Mouse (Mus musculus) CH12.LX (cell line): ENCODE results near the gene Trabd2b. TPM values are rescaled to one million over a fixed set of nuclear protein-coding genes. Genes with fewer than 3 reads are reported as not detected.

Experiments used
- DNase-seq: peaks from one replicate; pipeline ENCODE4 v3.0.0-alpha.2; 2013; ENCODE audit errors: extremely low read depth
- H3K27ac ChIP-seq: 2 replicates; pipeline ENCODE4 v1.5.1; 2012; ENCODE audit warnings: low read depth, mild to moderate bottlenecking, control low read depth, moderate library complexity; ENCODE audit not compliant: insufficient read depth
- H3K27me3 ChIP-seq: replicated peaks from 2 replicates; pipeline ENCODE3; 2012; ENCODE audit warnings: inconsistent platforms
- H3K36me3 ChIP-seq, 2 experiments: replicated peaks in 1 of 2; 2 replicates each; pipeline versions ENCODE3 to v1.6.1; 2012; ENCODE audit warnings: inconsistent platforms in 1 of 2, low read length in 1 of 2, mild to moderate bottlenecking in 1 of 2, mixed read lengths in 1 of 2, moderate library complexity in 1 of 2; ENCODE audit not compliant: control insufficient read depth in 1 of 2, insufficient read depth in 1 of 2
- H3K4me1 ChIP-seq, 2 experiments: 2 replicates each; pipeline ENCODE4 v1.6.1; 2012; ENCODE audit warnings: inconsistent platforms in 1 of 2, moderate library complexity in 1 of 2; ENCODE audit not compliant: insufficient read depth in 2 of 2, control insufficient read depth in 1 of 2
- H3K4me2 ChIP-seq: 2 replicates; pipeline ENCODE4 v1.6.1; 2012; ENCODE audit warnings: low read depth, mild to moderate bottlenecking, control low read depth; ENCODE audit not compliant: poor library complexity, insufficient read depth, severe bottlenecking
- H3K4me3 ChIP-seq, 3 experiments: fragments of 150-350 bp in 1 of 3; sonication (generic) in 1 of 3; replicated peaks in 1 of 3; 2 replicates each; pipeline versions ENCODE3 to v1.5.1; 2011 to 2012; ENCODE audit warnings: low read depth in 2 of 3, low read length in 2 of 3, mild to moderate bottlenecking in 2 of 3, moderate library complexity in 2 of 3, control low read depth in 1 of 3, improper control_type of control experiment in 1 of 3, inconsistent platforms in 1 of 3, mixed read lengths in 1 of 3; ENCODE audit not compliant: poor library complexity in 1 of 3
- H3K79me2 ChIP-seq: replicated peaks from 2 replicates; pipeline ENCODE4 v1.6.1; 2012; ENCODE audit warnings: mild to moderate bottlenecking, moderate library complexity; ENCODE audit not compliant: control insufficient read depth, poor library complexity, insufficient read depth, severe bottlenecking; ENCODE audit errors: extremely low read depth
- H3K9ac ChIP-seq: 2 replicates; pipeline ENCODE4 v1.6.1; 2012; ENCODE audit warnings: low read depth, mild to moderate bottlenecking, control low read depth, moderate library complexity; ENCODE audit not compliant: insufficient read depth
- H3K9me3 ChIP-seq: replicated peaks from 2 replicates; pipeline ENCODE3; 2012; ENCODE audit warnings: low read length, inconsistent platforms, mixed read lengths
- BHLHE40 ChIP-seq: IDR thresholded peaks from 2 replicates; pipeline ENCODE4 v1.6.1; 2011; ENCODE audit warnings: mild to moderate bottlenecking, low read depth, low read length, improper control_type of control experiment
- CHD1 ChIP-seq: IDR thresholded peaks from 2 replicates; pipeline ENCODE4 v1.6.1; 2012; ENCODE audit warnings: low read depth, low read length, improper control_type of control experiment, inconsistent platforms
- CHD2 ChIP-seq: IDR thresholded peaks from 2 replicates; pipeline ENCODE4 v1.6.1; 2011; ENCODE audit warnings: low read length, improper control_type of control experiment
- ELF1 ChIP-seq: IDR thresholded peaks from 2 replicates; pipeline ENCODE4 v1.6.1; 2014; ENCODE audit warnings: low read depth, mild to moderate bottlenecking, inconsistent platforms, low read length, improper control_type of control experiment
- ETS1 ChIP-seq: conservative IDR thresholded peaks from 2 replicates; pipeline ENCODE4 v1.6.1; 2012; ENCODE audit warnings: low read depth, mild to moderate bottlenecking, inconsistent platforms, low read length, improper control_type of control experiment, moderate library complexity
- GABPA ChIP-seq: IDR thresholded peaks from 2 replicates; pipeline ENCODE4 v1.6.1; 2012; ENCODE audit warnings: low read depth, low read length, improper control_type of control experiment, inconsistent platforms; ENCODE audit not compliant: insufficient replicate concordance
- HCFC1 ChIP-seq: IDR thresholded peaks from 2 replicates; pipeline ENCODE4 v1.6.1; 2012; ENCODE audit warnings: low read depth, mild to moderate bottlenecking, inconsistent platforms, low read length, improper control_type of control experiment
- IRF4 ChIP-seq: IDR thresholded peaks from 2 replicates; pipeline ENCODE4 v1.6.1; 2014; ENCODE audit warnings: low read depth, mild to moderate bottlenecking, inconsistent platforms, low read length, improper control_type of control experiment
- JUN ChIP-seq: IDR thresholded peaks from 2 replicates; pipeline ENCODE4 v1.6.1; 2011; ENCODE audit warnings: low read depth, mild to moderate bottlenecking, low read length, improper control_type of control experiment, moderate library complexity; ENCODE audit not compliant: insufficient read depth
- JUND ChIP-seq: conservative IDR thresholded peaks from 2 replicates; pipeline ENCODE4 v1.6.1; 2011; ENCODE audit warnings: low read depth, low read length, improper control_type of control experiment
- MAZ ChIP-seq: IDR thresholded peaks from 2 replicates; pipeline ENCODE4 v1.6.1; 2012; ENCODE audit warnings: low read depth, mild to moderate bottlenecking, inconsistent platforms, low read length, improper control_type of control experiment, moderate library complexity
- MEF2A ChIP-seq: IDR thresholded peaks from 2 replicates; pipeline ENCODE4 v1.6.1; 2014; ENCODE audit warnings: low read depth, mild to moderate bottlenecking, inconsistent platforms, low read length, improper control_type of control experiment, borderline replicate concordance
- MYC ChIP-seq: IDR thresholded peaks from 2 replicates; pipeline ENCODE4 v1.6.1; 2011; ENCODE audit warnings: low read depth, mild to moderate bottlenecking, improper control_type of control experiment, low read length
- NELFE ChIP-seq: IDR thresholded peaks from 2 replicates; pipeline ENCODE4 v1.6.1; 2011; ENCODE audit warnings: low read depth, low read length, improper control_type of control experiment
- PAX5 ChIP-seq: IDR thresholded peaks from 2 replicates; pipeline ENCODE4 v1.6.1; 2012; ENCODE audit warnings: low read length, inconsistent platforms, mixed read lengths
- POLR2A ChIP-seq: IDR thresholded peaks from 2 replicates; pipeline ENCODE4 v1.6.1; 2011; ENCODE audit warnings: low read depth, mild to moderate bottlenecking, improper control_type of control experiment, low read length
- POLR2AphosphoS2 ChIP-seq: IDR thresholded peaks from 2 replicates; pipeline ENCODE4 v1.6.1; 2011; ENCODE audit warnings: low read depth, low read length, improper control_type of control experiment
- RCOR1 ChIP-seq: conservative IDR thresholded peaks from 2 replicates; pipeline ENCODE4 v1.6.1; 2012; ENCODE audit warnings: low read depth, mild to moderate bottlenecking, inconsistent platforms, low read length, improper control_type of control experiment
- SIN3A ChIP-seq: IDR thresholded peaks from 2 replicates; pipeline ENCODE4 v1.6.1; 2012; ENCODE audit warnings: low read length, improper control_type of control experiment, inconsistent platforms
- SMC3 ChIP-seq: IDR thresholded peaks from 2 replicates; pipeline ENCODE4 v1.6.1; 2011; ENCODE audit warnings: low read depth, low read length, improper control_type of control experiment
- TBP ChIP-seq: conservative IDR thresholded peaks from 2 replicates; pipeline ENCODE4 v1.6.1; 2011; ENCODE audit warnings: low read depth, low read length, improper control_type of control experiment
- UBTF ChIP-seq: IDR thresholded peaks from 2 replicates; pipeline ENCODE4 v1.6.1; 2012; ENCODE audit warnings: low read depth, mild to moderate bottlenecking, inconsistent platforms, low read length, improper control_type of control experiment, moderate library complexity
- USF1 ChIP-seq: IDR thresholded peaks from 2 replicates; pipeline ENCODE4 v1.6.1; 2014; ENCODE audit warnings: low read depth, mild to moderate bottlenecking, inconsistent platforms, low read length, improper control_type of control experiment
- USF2 ChIP-seq: conservative IDR thresholded peaks from 2 replicates; pipeline ENCODE4 v1.6.1; 2011; ENCODE audit warnings: low read depth, low read length, improper control_type of control experiment
- ZKSCAN1 ChIP-seq: IDR thresholded peaks from 2 replicates; pipeline ENCODE4 v1.6.1; 2012; ENCODE audit warnings: low read depth, inconsistent platforms, low read length, improper control_type of control experiment, borderline replicate concordance
- ZNF384 ChIP-seq: IDR thresholded peaks from 2 replicates; pipeline ENCODE4 v1.6.1; 2012; ENCODE audit warnings: low read depth, low read length, improper control_type of control experiment, inconsistent platforms
- dilution Hi-C: fragments of 300-500 bp; cut with MboI; formaldehyde crosslinking; loops from 2 replicates; pipeline ENCODE4 v1.14.3; 2020; ENCODE audit warnings: low sequenced_read_pairs; ENCODE audit not compliant: extremely low pct_unique_long_range_greater_than_20kb, extremely low pct_ligation_motif_present
- in situ Hi-C: fragments of 300-500 bp; cut with MboI; formaldehyde crosslinking; loops from 3 replicates; pipeline ENCODE4 v1.14.3; 2019; ENCODE audit warnings: low sequenced_read_pairs, low pct_ligation_motif_present, low pct_unique_long_range_greater_than_20kb, mixed read lengths
- polyA plus RNA-seq: library from polyadenylated mRNA; unstranded; fragments of >175 nt; gene quantifications from 2 replicates; pipeline ENCODE4 v1.2.1, GENCODE M21; 2012; ENCODE audit warnings: low read depth; ENCODE audit not compliant: insufficient read length
- total RNA-seq, 2 experiments: library from RNA; depleted of rRNA; stranded (reverse); fragments of 300-350 nt in 1 of 2; fragments of >200 nt in 1 of 2; gene quantifications; 2 replicates each; pipeline ENCODE4 v1.2.3; 2012 to 2014

The Trabd2b gene
- total and polyA plus RNA-seq, 3 experiments = not detected

- H3K9me3 ChIP-seq = no peaks in the 10 kb centered on the region
- no peak overlapping the region for H3K27ac ChIP-seq
- no peaks in the 10 kb centered on the region for H3K36me3 ChIP-seq
- in situ Hi-C loops = no loop called here
- TF ChIP-seq PAX5 = no peak
- no peak for TF ChIP-seq RCOR1
- no peak for TF ChIP-seq HCFC1
- TF ChIP-seq ELF1 = no peak
- TF ChIP-seq POLR2AphosphoS2 = no peak
- no peak for TF ChIP-seq BHLHE40
- no peak for TF ChIP-seq MAZ
- TF ChIP-seq MYC = no peak
- no peak for TF ChIP-seq MEF2A
- no peak for TF ChIP-seq USF2
- no peak for TF ChIP-seq IRF4
- TF ChIP-seq NELFE = no peak
- TF ChIP-seq TBP = no peak
- TF ChIP-seq SIN3A = no peak
- TF ChIP-seq SMC3 = no peak
- TF ChIP-seq, all 38 proteins: peak for 0
- Histone ChIP-seq H3K4me2 (no peak overlapping the region), H3K4me1 (no peaks in the 10 kb centered on the region), H3K79me2 (no peaks in the 10 kb centered on the region), H3K27me3 (peaks cover 49% of the 10 kb centered on the region), H3K4me3 (no peak overlapping the region), H3K9ac (no peak overlapping the region)
- no peak for DNase-seq
- dilution Hi-C loops = no loop called here
Observed at GRCm38 (mm10) chr4:114370935-114371715, 35.4 kb upstream of the Trabd2b start.

GRCm38 (mm10) chr4:114372699-114373098, 33.8 kb upstream of the Trabd2b start:
- in situ Hi-C loops = no loop called here

More at GRCm38 (mm10) chr4:114372699-114373098, 33.8 kb upstream of the Trabd2b start:
- dilution Hi-C loops = no loop called here
- Histone ChIP-seq H3K27me3 (peaks cover 49% of the 10 kb centered on the region), H3K9ac (no peak overlapping the region), H3K36me3 (no peaks in the 10 kb centered on the region), H3K27ac (no peak overlapping the region), H3K9me3 (no peaks in the 10 kb centered on the region), H3K79me2 (no peaks in the 10 kb centered on the region), H3K4me3 (no peak overlapping the region), H3K4me1 (no peaks in the 10 kb centered on the region), H3K4me2 (no peak overlapping the region)
- no peak for DNase-seq
- TF ChIP-seq ETS1 = no peak
- TF ChIP-seq USF2 = no peak
- TF ChIP-seq JUN = no peak
- no peak for TF ChIP-seq POLR2AphosphoS2
- no peak for TF ChIP-seq UBTF
- TF ChIP-seq HCFC1 = no peak
- TF ChIP-seq NELFE = no peak
- no peak for TF ChIP-seq ZNF384
- no peak for TF ChIP-seq PAX5
- TF ChIP-seq TBP = no peak
- TF ChIP-seq JUND = no peak
- no peak for TF ChIP-seq MEF2A
- no peak for TF ChIP-seq CHD1
- TF ChIP-seq USF1 = no peak
- TF ChIP-seq POLR2A = no peak
- TF ChIP-seq GABPA = no peak
- no peak for TF ChIP-seq ZKSCAN1
- TF ChIP-seq CHD2 = no peak
